Mouse (Mus musculus): ENCODE measurements around the gene 1700001C02Rik. TPM values are rescaled to one million over a fixed set of nuclear protein-coding genes. Genes with fewer than 3 reads are reported as not detected.

The 1700001C02Rik gene
- polyA plus RNA-seq, 1 experiment: not detected

DNA sequence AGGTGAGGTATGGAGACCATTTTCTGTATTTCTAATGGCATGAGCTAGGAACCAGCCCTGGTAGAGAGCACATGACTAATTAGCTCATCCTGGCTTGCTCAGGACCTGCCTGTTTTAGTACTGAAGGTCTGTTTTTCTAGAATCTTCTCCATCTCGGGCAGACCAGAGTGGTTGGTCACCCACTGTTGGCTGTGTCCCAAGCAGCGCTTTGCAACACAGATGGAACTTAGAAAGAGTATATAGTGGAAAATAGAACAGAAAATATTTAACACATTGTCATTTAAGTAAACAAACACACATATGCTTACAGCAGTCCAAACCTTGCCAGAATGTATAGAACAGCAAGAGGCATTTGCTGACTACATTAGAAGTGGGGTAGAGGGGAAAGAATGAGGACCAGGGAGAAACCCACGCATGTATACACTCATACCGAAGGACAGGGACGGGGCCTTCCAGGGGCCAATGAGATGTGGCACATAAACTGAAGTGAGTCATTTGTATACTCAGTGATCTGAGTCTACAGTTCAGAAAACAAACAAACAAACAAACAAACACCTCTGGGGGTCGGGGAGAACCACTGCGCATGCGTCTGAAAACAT, 25.4 kb upstream of the 1700001C02Rik start:
- H3K36me3 ChIP-seq (ENCODE audit: control insufficient read depth, insufficient read depth, low read length, poor library complexity, severe bottlenecking): no peaks in the 10 kb centered on the region
- no peak overlapping the region for H3K9ac ChIP-seq (ENCODE audit: low read depth, poor library complexity, severe bottlenecking)
- no peak overlapping the region for H3K4me3 ChIP-seq (ENCODE audit: low read depth, low read length)
- TF ChIP-seq EP300 (IDR thresholded peaks at IDR 0.05; ENCODE audit: insufficient read depth, low read depth, low read length): no peak
- no peak for TF ChIP-seq CTCF (IDR thresholded peaks at IDR 0.05; ENCODE audit: low read depth, low read length)
- TF ChIP-seq POLR2A (IDR thresholded peaks at IDR 0.05; ENCODE audit: insufficient read depth, low read length): no peak
- no peaks in the 10 kb centered on the region for H3K27me3 ChIP-seq (ENCODE audit: control insufficient read depth, insufficient read depth, low read length, poor library complexity, severe bottlenecking)
- no peaks in the 10 kb centered on the region for H3K9me3 ChIP-seq (replicated peaks; ENCODE audit: control insufficient read depth, insufficient read depth, low read length, poor library complexity, severe bottlenecking)
- H3K4me1 ChIP-seq (ENCODE audit: control insufficient read depth, insufficient read depth, low read length): no peaks in the 10 kb centered on the region
- H3K27ac ChIP-seq (ENCODE audit: insufficient read depth, low read length): no peak overlapping the region

DNA sequence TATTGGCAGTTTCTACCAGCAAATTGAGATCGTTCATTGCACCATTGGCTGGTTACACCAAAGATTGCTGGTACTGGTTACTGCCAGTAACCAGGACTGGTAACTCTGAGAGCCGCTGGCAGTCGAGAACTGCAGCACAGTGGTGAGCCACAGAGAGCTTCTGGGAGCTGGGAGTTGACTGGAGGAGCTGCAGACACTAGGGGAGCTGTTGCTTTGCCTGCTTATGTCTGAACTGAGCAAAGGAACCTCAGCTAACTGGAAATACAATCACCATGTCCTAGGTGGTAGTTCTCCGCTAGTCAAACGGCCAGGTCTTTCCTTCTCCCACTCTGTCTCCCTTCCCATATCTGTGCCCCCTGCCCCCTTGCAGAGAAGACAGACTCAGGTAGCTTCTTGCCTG, 23.7 kb upstream of the 1700001C02Rik start:
- TF ChIP-seq CTCF (IDR thresholded peaks at IDR 0.05; ENCODE audit: low read depth, low read length) (peak; percentile 29), POLR2A (IDR thresholded peaks at IDR 0.05; ENCODE audit: insufficient read depth, low read length) (no peak), EP300 (IDR thresholded peaks at IDR 0.05; ENCODE audit: insufficient read depth, low read depth, low read length) (no peak)

DNA sequence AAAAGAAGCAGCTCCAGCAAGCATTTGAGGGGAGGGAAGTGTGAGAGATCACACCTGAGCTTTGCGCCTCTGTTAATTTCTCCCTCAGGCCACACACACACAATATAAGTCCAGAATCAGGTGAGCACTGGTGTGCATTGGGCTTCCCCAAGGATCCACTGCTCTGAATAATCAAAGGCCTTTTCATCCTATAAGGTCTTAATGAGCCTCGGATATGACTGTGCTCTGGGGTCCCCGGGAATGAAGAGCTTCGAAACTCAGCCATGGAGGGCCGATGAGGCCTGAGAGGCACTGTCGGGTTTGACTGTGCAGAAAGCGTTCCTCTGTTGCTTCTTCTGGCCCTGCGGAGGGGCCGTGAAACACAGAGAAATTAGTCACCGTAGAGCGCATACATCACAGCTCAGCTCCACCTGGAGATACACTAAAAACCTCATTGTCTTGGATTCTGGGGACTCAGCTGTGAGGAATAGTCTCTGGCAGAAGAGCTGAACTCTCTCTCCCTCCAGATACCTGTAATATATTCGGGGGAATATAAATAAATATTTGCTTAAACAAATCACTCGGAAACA, 21.4 kb upstream of the 1700001C02Rik start:
- Histone ChIP-seq H3K4me3 (ENCODE audit: low read depth, low read length) (no peak overlapping the region), H3K27me3 (ENCODE audit: control insufficient read depth, insufficient read depth, low read length, poor library complexity, severe bottlenecking) (no peaks in the 10 kb centered on the region), H3K9ac (ENCODE audit: low read depth, poor library complexity, severe bottlenecking) (no peak overlapping the region), H3K27ac (ENCODE audit: insufficient read depth, low read length) (no peak overlapping the region), H3K9me3 (replicated peaks; ENCODE audit: control insufficient read depth, insufficient read depth, low read length, poor library complexity, severe bottlenecking) (no peaks in the 10 kb centered on the region), H3K36me3 (ENCODE audit: control insufficient read depth, insufficient read depth, low read length, poor library complexity, severe bottlenecking) (no peaks in the 10 kb centered on the region), H3K4me1 (ENCODE audit: control insufficient read depth, insufficient read depth, low read length) (no peaks in the 10 kb centered on the region)
- TF ChIP-seq POLR2A (IDR thresholded peaks at IDR 0.05; ENCODE audit: insufficient read depth, low read length) (no peak), CTCF (IDR thresholded peaks at IDR 0.05; ENCODE audit: low read depth, low read length) (no peak), EP300 (IDR thresholded peaks at IDR 0.05; ENCODE audit: insufficient read depth, low read depth, low read length) (no peak)

More for the DNA sequence above, 23.7 kb upstream of the 1700001C02Rik start:
- no peaks in the 10 kb centered on the region for H3K9me3 ChIP-seq (replicated peaks; ENCODE audit: control insufficient read depth, insufficient read depth, low read length, poor library complexity, severe bottlenecking)
- H3K9ac ChIP-seq (ENCODE audit: low read depth, poor library complexity, severe bottlenecking): no peak overlapping the region
- no peak overlapping the region for H3K27ac ChIP-seq (ENCODE audit: insufficient read depth, low read length)
- no peak overlapping the region for H3K4me3 ChIP-seq (ENCODE audit: low read depth, low read length)
- no peaks in the 10 kb centered on the region for H3K27me3 ChIP-seq (ENCODE audit: control insufficient read depth, insufficient read depth, low read length, poor library complexity, severe bottlenecking)
- no peaks in the 10 kb centered on the region for H3K4me1 ChIP-seq (ENCODE audit: control insufficient read depth, insufficient read depth, low read length)
- no peaks in the 10 kb centered on the region for H3K36me3 ChIP-seq (ENCODE audit: control insufficient read depth, insufficient read depth, low read length, poor library complexity, severe bottlenecking)

DNA sequence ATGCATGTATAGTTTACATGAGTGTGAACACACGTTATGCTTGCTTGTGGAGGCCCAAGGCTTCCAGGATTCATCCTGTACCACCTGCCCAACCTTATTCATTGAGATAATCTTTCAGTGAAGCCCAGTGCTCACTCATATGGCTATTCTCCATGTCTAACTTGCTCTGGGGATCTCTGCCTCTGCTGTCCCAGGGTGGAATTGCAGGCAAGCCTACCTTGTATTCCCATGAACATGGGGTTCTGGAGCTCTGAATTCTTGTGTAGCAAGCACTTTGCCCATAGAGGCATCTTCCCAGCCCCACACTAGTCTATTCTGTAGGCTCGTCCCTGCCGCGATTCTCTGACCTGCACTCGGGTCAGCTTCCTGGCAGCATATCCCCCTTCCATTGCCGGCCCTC, 9.8 kb upstream of the 1700001C02Rik start:
- TF ChIP-seq POLR2A (IDR thresholded peaks at IDR 0.05; ENCODE audit: insufficient read depth, low read length): no peak
- TF ChIP-seq EP300 (IDR thresholded peaks at IDR 0.05; ENCODE audit: insufficient read depth, low read depth, low read length): no peak
- TF ChIP-seq CTCF (IDR thresholded peaks at IDR 0.05; ENCODE audit: low read depth, low read length): no peak
- H3K9ac ChIP-seq (ENCODE audit: low read depth, poor library complexity, severe bottlenecking): no peak overlapping the region
- H3K9me3 ChIP-seq (replicated peaks; ENCODE audit: control insufficient read depth, insufficient read depth, low read length, poor library complexity, severe bottlenecking): no peaks in the 10 kb centered on the region
- H3K27me3 ChIP-seq (ENCODE audit: control insufficient read depth, insufficient read depth, low read length, poor library complexity, severe bottlenecking): no peaks in the 10 kb centered on the region
- H3K4me3 ChIP-seq (ENCODE audit: low read depth, low read length): no peak overlapping the region
- no peak overlapping the region for H3K27ac ChIP-seq (ENCODE audit: insufficient read depth, low read length)
- H3K4me1 ChIP-seq (ENCODE audit: control insufficient read depth, insufficient read depth, low read length): no peaks in the 10 kb centered on the region
- H3K36me3 ChIP-seq (ENCODE audit: control insufficient read depth, insufficient read depth, low read length, poor library complexity, severe bottlenecking): no peaks in the 10 kb centered on the region

DNA sequence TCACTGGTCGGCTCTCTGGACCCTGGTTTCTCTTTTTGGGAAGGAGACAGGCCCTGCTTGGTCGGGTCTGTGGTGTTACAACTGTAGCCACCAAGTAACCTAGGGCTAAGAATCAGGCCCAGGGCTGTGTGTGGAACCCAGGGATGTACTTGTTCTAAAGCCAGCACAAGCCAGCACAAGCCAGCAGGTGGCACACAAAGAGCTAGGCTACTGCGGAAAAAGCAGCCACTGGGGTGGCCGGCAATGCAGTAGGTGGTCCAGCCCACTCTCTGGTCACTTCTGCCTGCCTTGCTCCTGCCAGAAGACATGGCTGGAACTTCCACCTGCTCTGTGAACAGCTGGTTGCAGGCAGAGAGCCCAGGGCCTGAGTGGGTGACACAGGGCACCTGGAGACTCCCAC, 5.7 kb upstream of the 1700001C02Rik start:
- Histone ChIP-seq H3K9ac (ENCODE audit: low read depth, poor library complexity, severe bottlenecking) (no peak overlapping the region), H3K36me3 (ENCODE audit: control insufficient read depth, insufficient read depth, low read length, poor library complexity, severe bottlenecking) (no peaks in the 10 kb centered on the region), H3K4me1 (ENCODE audit: control insufficient read depth, insufficient read depth, low read length) (no peaks in the 10 kb centered on the region), H3K27ac (ENCODE audit: insufficient read depth, low read length) (no peak overlapping the region), H3K4me3 (ENCODE audit: low read depth, low read length) (no peak overlapping the region), H3K27me3 (ENCODE audit: control insufficient read depth, insufficient read depth, low read length, poor library complexity, severe bottlenecking) (no peaks in the 10 kb centered on the region), H3K9me3 (replicated peaks; ENCODE audit: control insufficient read depth, insufficient read depth, low read length, poor library complexity, severe bottlenecking) (no peaks in the 10 kb centered on the region)
- TF ChIP-seq CTCF (IDR thresholded peaks at IDR 0.05; ENCODE audit: low read depth, low read length) (no peak), EP300 (IDR thresholded peaks at IDR 0.05; ENCODE audit: insufficient read depth, low read depth, low read length) (no peak), POLR2A (IDR thresholded peaks at IDR 0.05; ENCODE audit: insufficient read depth, low read length) (no peak)

DNA sequence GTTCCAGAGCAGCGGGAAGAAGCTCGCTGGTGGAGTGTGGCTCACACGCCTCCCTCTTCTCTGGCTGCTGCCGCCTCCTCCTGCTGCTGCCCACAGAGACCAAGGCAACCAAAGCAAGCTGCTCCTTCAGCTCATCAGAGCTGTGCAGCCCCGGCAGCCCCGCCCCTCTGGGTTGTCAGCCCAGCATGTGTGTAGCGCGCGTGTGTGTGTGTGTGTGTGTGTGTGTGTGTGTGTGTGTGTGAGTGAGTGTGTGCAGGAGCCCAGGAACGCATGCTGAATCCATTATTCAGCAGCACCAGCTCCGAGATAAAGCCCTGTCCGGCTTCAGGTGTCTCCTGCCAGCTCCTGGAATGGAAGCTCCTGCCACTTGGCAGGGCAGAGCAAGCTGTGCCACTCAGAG, 4.0 kb upstream of the 1700001C02Rik start, which contains the start of gene Otof:
Gene Otof (minus strand): TSS at position 112 of the 400 bp plus-strand sequence.
- Histone ChIP-seq H3K27ac (ENCODE audit: insufficient read depth, low read length) (no peak within 1 kb of the TSS), H3K27me3 (ENCODE audit: control insufficient read depth, insufficient read depth, low read length, poor library complexity, severe bottlenecking) (no peaks in the 10 kb centered on the region), H3K36me3 (ENCODE audit: control insufficient read depth, insufficient read depth, low read length, poor library complexity, severe bottlenecking) (no peaks in the 10 kb centered on the region), H3K4me1 (ENCODE audit: control insufficient read depth, insufficient read depth, low read length) (no peaks in the 10 kb centered on the region), H3K4me3 (ENCODE audit: low read depth, low read length) (no peak within 1 kb of the TSS), H3K9me3 (replicated peaks; ENCODE audit: control insufficient read depth, insufficient read depth, low read length, poor library complexity, severe bottlenecking) (no peaks in the 10 kb centered on the region), H3K9ac (ENCODE audit: low read depth, poor library complexity, severe bottlenecking) (no peak within 1 kb of the TSS)
- TF ChIP-seq EP300 (IDR thresholded peaks at IDR 0.05; ENCODE audit: insufficient read depth, low read depth, low read length) (no peak), POLR2A (IDR thresholded peaks at IDR 0.05; ENCODE audit: insufficient read depth, low read length) (no peak)

All from ES-Bruce4 (cell line).